Mouse (Mus musculus) forebrain, postnatal 0 days (tissue): ENCODE results near the gene Olfr736. TPM values are rescaled to one million over a fixed set of nuclear protein-coding genes. Genes with fewer than 3 reads are reported as not detected.
A peak's percentile ranks its signal among the peaks of the same experiment; 100 is the strongest.

Source experiments
- ATAC-seq: fragments of 200-750 bp; cut with Nextera tagmentation; 2 replicates; pipeline ENCODE4 v1.8.0; 2017; ENCODE audit warnings: mild to moderate bottlenecking, moderate library complexity
- DNase-seq: peaks from one replicate; pipeline ENCODE4 v3.0.0-alpha.2; 2015
- H3K27ac ChIP-seq: fragments of 300-500 bp; sonication (generic); 2 replicates; pipeline ENCODE4 v1.5.1; 2014; ENCODE audit warnings: low read depth, mild to moderate bottlenecking, antibody characterized with exemption, low read length, moderate library complexity, mixed read lengths
- H3K27me3 ChIP-seq: fragments of 300-500 bp; sonication (generic); 2 replicates; pipeline ENCODE4 v1.6.1; 2014; ENCODE audit warnings: mild to moderate bottlenecking, low read length, mixed read lengths; ENCODE audit not compliant: insufficient read depth
- H3K36me3 ChIP-seq: fragments of 300-500 bp; sonication (generic); 2 replicates; pipeline ENCODE4 v1.6.1; 2014; ENCODE audit warnings: mild to moderate bottlenecking, moderate library complexity; ENCODE audit not compliant: insufficient read depth
- H3K4me1 ChIP-seq: fragments of 300-500 bp; sonication (generic); 2 replicates; pipeline ENCODE4 v1.6.1; 2014; ENCODE audit warnings: antibody characterized with exemption; ENCODE audit not compliant: insufficient read depth
- H3K4me2 ChIP-seq: fragments of 300-500 bp; sonication (generic); 2 replicates; pipeline ENCODE4 v1.6.1; 2014; ENCODE audit warnings: low read depth, mild to moderate bottlenecking, moderate library complexity
- H3K4me3 ChIP-seq: fragments of 300-500 bp; sonication (generic); 2 replicates; pipeline ENCODE4 v1.5.1; 2014; ENCODE audit warnings: low read depth, low read length, mixed read lengths
- H3K9ac ChIP-seq: fragments of 300-500 bp; sonication (generic); 2 replicates; pipeline ENCODE4 v1.6.1; 2014; ENCODE audit warnings: mild to moderate bottlenecking
- H3K9me3 ChIP-seq: fragments of 300-500 bp; sonication (generic); 2 replicates; pipeline ENCODE4 v1.6.1; 2016; ENCODE audit warnings: low read length
- CTCF ChIP-seq: sonication (generic); IDR thresholded peaks from 2 replicates; pipeline ENCODE4 v1.5.1; 2016; ENCODE audit warnings: antibody characterized with exemption, control low read depth, low read depth
- WGBS: fragments of 180-500 bp; shearing (Covaris S2); extraction: QIAGEN DNeasy Blood & Tissue Kit; methylation state at CpG from one replicate; pipeline ENCODE4 v1.1.7; 2014; 5-methylcytosine and 5-hydroxymethylcytosine counted together
- polyA plus RNA-seq: library from polyadenylated mRNA; unstranded; fragments of >200 nt; fragmentation: Nextera tagmentation; extraction: Ambion mirVana; gene quantifications from 2 replicates; pipeline ENCODE4 v1.2.1, GENCODE M21; 2015
- total RNA-seq: library from RNA; depleted of rRNA; stranded (reverse); fragments of >200 nt; gene quantifications from 2 replicates; pipeline ENCODE4 v1.2.3, GENCODE M21; 2014; rRNA removed

Olfr736 gene
- total RNA-seq (not detected in 2 replicates), polyA plus RNA-seq (not detected in 2 replicates)

- ATAC-seq (no peak), DNase-seq (no peak)
- no peaks in the 10 kb centered on the region for H3K27me3 ChIP-seq
- no peaks in the 10 kb centered on the region for H3K4me1 ChIP-seq
- no peak within 1 kb of the TSS for H3K27ac ChIP-seq
- TF ChIP-seq CTCF = no peak
- no peaks in the 10 kb centered on the region for H3K36me3 ChIP-seq
- no peak within 1 kb of the TSS for H3K9ac ChIP-seq
- H3K4me3 ChIP-seq = no peak within 1 kb of the TSS
- H3K4me2 ChIP-seq = no peak within 1 kb of the TSS
- H3K9me3 ChIP-seq = no peaks in the 10 kb centered on the region
- WGBS = 84% methylated on average over 2 of the region's 2 CpGs
These were observed at the start of gene Olfr736 for GRCm38 (mm10) chr14:50380863-50381262. TSS of gene Olfr736 (plus strand) at chr14:50381163.

- no peak for DNase-seq
- H3K4me1 ChIP-seq = no peaks in the 10 kb centered on the region
- no peaks in the 10 kb centered on the region for H3K36me3 ChIP-seq
- no peak within 1 kb of the TSS for H3K4me3 ChIP-seq
- H3K27me3 ChIP-seq = no peaks in the 10 kb centered on the region
- no peaks in the 10 kb centered on the region for H3K9me3 ChIP-seq
- TF ChIP-seq CTCF = no peak
- H3K4me2 ChIP-seq = no peak within 1 kb of the TSS
- H3K9ac ChIP-seq = no peak within 1 kb of the TSS
- H3K27ac ChIP-seq = no peak within 1 kb of the TSS
- 83% methylated on average over 2 of the region's 2 CpGs for WGBS
- no peak for ATAC-seq
These were observed 32.2 kb upstream of the Olfr736 start, which contains the start of gene Olfr735 for GRCm38 (mm10) chr14:50348796-50349195. TSS of gene Olfr735 (minus strand) at chr14:50348872.

- WGBS = 32% methylated on average over 3 of the region's 3 CpGs
- no peak for DNase-seq
These were observed 28.5 kb upstream of the Olfr736 start for GRCm38 (mm10) chr14:50352438-50352837.

GRCm38 (mm10) chr14:50356725-50357124 is 24.2 kb upstream of the Olfr736 start:
- H3K36me3 ChIP-seq = no peaks in the 10 kb centered on the region
- H3K27ac ChIP-seq = no peak overlapping the region
- H3K4me2 ChIP-seq = no peak overlapping the region
- no peak for TF ChIP-seq CTCF
- H3K9me3 ChIP-seq = no peaks in the 10 kb centered on the region
- 80% methylated on average over 2 of the region's 2 CpGs for WGBS
- no peak for DNase-seq
- no peak for ATAC-seq
- H3K27me3 ChIP-seq = no peaks in the 10 kb centered on the region
- H3K4me3 ChIP-seq = no peak overlapping the region
- H3K4me1 ChIP-seq = no peaks in the 10 kb centered on the region
- H3K9ac ChIP-seq = no peak overlapping the region

More at GRCm38 (mm10) chr14:50352438-50352837, 28.5 kb upstream of the Olfr736 start:
- no peaks in the 10 kb centered on the region for H3K9me3 ChIP-seq
- H3K4me1 ChIP-seq = no peaks in the 10 kb centered on the region
- no peak overlapping the region for H3K9ac ChIP-seq
- H3K4me2 ChIP-seq = no peak overlapping the region
- peak; percentile 11; the same call in 1 of the 2 replicates for TF ChIP-seq CTCF
- no peak for ATAC-seq
- H3K36me3 ChIP-seq = no peaks in the 10 kb centered on the region
- H3K4me3 ChIP-seq = no peak overlapping the region
- no peak overlapping the region for H3K27ac ChIP-seq
- no peaks in the 10 kb centered on the region for H3K27me3 ChIP-seq

GRCm38 (mm10) chr14:50357593-50357992 is 23.4 kb upstream of the Olfr736 start, which contains the start of gene Tlr11:
TSS of gene Tlr11 (plus strand) at chr14:50357914.
- H3K4me3 ChIP-seq = no peak within 1 kb of the TSS
- H3K9ac ChIP-seq = no peak within 1 kb of the TSS
- H3K4me2 ChIP-seq = no peak within 1 kb of the TSS
- H3K27ac ChIP-seq = no peak within 1 kb of the TSS
- H3K9me3 ChIP-seq = no peaks in the 10 kb centered on the region
- H3K27me3 ChIP-seq = no peaks in the 10 kb centered on the region
- H3K4me1 ChIP-seq = no peaks in the 10 kb centered on the region
- no peaks in the 10 kb centered on the region for H3K36me3 ChIP-seq
- WGBS = 86% methylated on average over 2 of the region's 2 CpGs
- no peak for DNase-seq
- no peak for TF ChIP-seq CTCF
- ATAC-seq = no peak

- Histone ChIP-seq H3K27ac (no peak overlapping the region), H3K9me3 (no peaks in the 10 kb centered on the region), H3K9ac (no peak overlapping the region), H3K4me2 (no peak overlapping the region), H3K36me3 (no peaks in the 10 kb centered on the region), H3K27me3 (no peaks in the 10 kb centered on the region), H3K4me1 (no peaks in the 10 kb centered on the region), H3K4me3 (no peak overlapping the region)
- 86% methylated on average over 3 of the region's 3 CpGs for WGBS
- no peak for TF ChIP-seq CTCF
- no peak for ATAC-seq
- no peak for DNase-seq
These were observed 20.5 kb upstream of the Olfr736 start for GRCm38 (mm10) chr14:50360480-50360879.

GRCm38 (mm10) chr14:50363561-50363960 is 17.4 kb upstream of the Olfr736 start:
- Histone ChIP-seq H3K27ac (no peak overlapping the region), H3K9me3 (no peaks in the 10 kb centered on the region), H3K4me3 (no peak overlapping the region), H3K27me3 (no peaks in the 10 kb centered on the region), H3K4me2 (no peak overlapping the region), H3K9ac (no peak overlapping the region), H3K4me1 (no peaks in the 10 kb centered on the region), H3K36me3 (no peaks in the 10 kb centered on the region)
- no peak for ATAC-seq
- WGBS = 83% methylated on average over 2 of the region's 2 CpGs
- DNase-seq = no peak
- TF ChIP-seq CTCF = no peak

- Histone ChIP-seq H3K36me3 (no peaks in the 10 kb centered on the region), H3K4me2 (no peak within 1 kb of the TSS)
These were observed 26.3 kb downstream of the Olfr736 start, which contains the start of gene Olfr738 for GRCm38 (mm10) chr14:50407268-50407667. TSS of gene Olfr738 (plus strand) at chr14:50407568.

More at GRCm38 (mm10) chr14:50407268-50407667, 26.3 kb downstream of the Olfr736 start, which contains the start of gene Olfr738:
- Histone ChIP-seq H3K4me3 (no peak within 1 kb of the TSS), H3K27ac (no peak within 1 kb of the TSS), H3K27me3 (no peaks in the 10 kb centered on the region), H3K9me3 (no peaks in the 10 kb centered on the region), H3K4me1 (no peaks in the 10 kb centered on the region), H3K9ac (no peak within 1 kb of the TSS)
- TF ChIP-seq CTCF = no peak
- no peak for ATAC-seq
- WGBS = 86% methylated on average over 1 of the region's 1 CpGs
- no peak for DNase-seq
